Mouse (Mus musculus): ENCODE measurements around the gene Ccdc114. TPM values are rescaled to one million over a fixed set of nuclear protein-coding genes. Genes with fewer than 3 reads are reported as not detected.

The Ccdc114 gene
- 1 to 10 TPM; 1.4 to 2.1 TPM for polyA plus RNA-seq (2017; shearing (Covaris generic))

GRCm38 (mm10) chr7:45923762-45924428 is at the start of gene Ccdc114:
Gene Ccdc114, plus strand, starts transcription at chr7:45924072.

GRCm38 (mm10) chr7:45878278-45878677 is 45.6 kb upstream of the Ccdc114 start, which contains the start of gene Grin2d:
Gene Grin2d, minus strand, starts transcription at chr7:45878378.

GRCm38 (mm10) chr7:45896517-45897257 is 27.2 kb upstream of the Ccdc114 start, which contains the start of the genes Syngr4 and Tmem143:
Gene Syngr4, minus strand, starts transcription at chr7:45896714.
Gene Tmem143, plus strand, starts transcription at chr7:45896941.

GRCm38 (mm10) chr7:45921242-45921621 is 2.6 kb upstream of the Ccdc114 start, which contains the start of gene Emp3:
Gene Emp3, minus strand, starts transcription at chr7:45921404.

Other genes starting within 250 kb of the Ccdc114 start
- under 1 TPM in 1 of 2 experiments, not detected in 1; 0.30 TPM for gene Ntn5, start 240.1 kb upstream of the Ccdc114 start, polyA plus RNA-seq (2017; shearing (Covaris generic))
- gene Sec1, start 229.7 kb upstream of the Ccdc114 start, polyA plus RNA-seq (2017; shearing (Covaris generic)), result under 1 TPM; 0.11 to 0.87 TPM
- gene Car11, start 224.2 kb upstream of the Ccdc114 start, polyA plus RNA-seq (2017; shearing (Covaris generic)), result 1 to 10 TPM; 1.4 to 2.6 TPM
- gene Dbp, start 219.0 kb upstream of the Ccdc114 start, polyA plus RNA-seq (2017; shearing (Covaris generic)), result 10 to 100 TPM; 30.7 to 43.2 TPM
- gene Rpl18, start 208.6 kb upstream of the Ccdc114 start, polyA plus RNA-seq (2017; shearing (Covaris generic)), result 1,000 to 10,000 TPM; 1,404 to 2,078 TPM
- 10 to 100 TPM; 21.2 to 24.8 TPM for gene Sphk2, start 206.1 kb upstream of the Ccdc114 start, polyA plus RNA-seq (2017; shearing (Covaris generic))
- gene Fam83e, start 202.9 kb upstream of the Ccdc114 start, polyA plus RNA-seq (2017; shearing (Covaris generic)), result under 1 TPM in 1 of 2 experiments, not detected in 1; 0.09 TPM
- not detected for gene Spaca4, start 198.3 kb upstream of the Ccdc114 start, polyA plus RNA-seq (2017; shearing (Covaris generic))
- gene Lmtk3, start 140.3 kb upstream of the Ccdc114 start, polyA plus RNA-seq (2017; shearing (Covaris generic)), result under 1 TPM; 0.05 to 0.18 TPM
- 1 to 10 TPM; 1.7 to 4.0 TPM for gene Sult2b1, start 139.4 kb upstream of the Ccdc114 start, polyA plus RNA-seq (2017; shearing (Covaris generic))
- 10 to 100 TPM; 71.9 to 73.3 TPM for gene Cyth2, start 109.5 kb upstream of the Ccdc114 start, polyA plus RNA-seq (2017; shearing (Covaris generic))
- gene Kcnj14, start 99.3 kb upstream of the Ccdc114 start, polyA plus RNA-seq (2017; shearing (Covaris generic)), result under 1 TPM; 0.06 to 0.12 TPM
- 10 to 100 TPM; 21.4 to 26.5 TPM for gene Grwd1, start 93.1 kb upstream of the Ccdc114 start, polyA plus RNA-seq (2017; shearing (Covaris generic))
- 100 to 1,000 TPM in 1 of 2 experiments, 10 to 100 TPM in 1; 84.9 to 108 TPM for gene Kdelr1, start 51.3 kb upstream of the Ccdc114 start, polyA plus RNA-seq (2017; shearing (Covaris generic))
- 1 to 10 TPM in 1 of 2 experiments, under 1 TPM in 1; 0.94 to 1.1 TPM for gene Grin2d, start 45.7 kb upstream of the Ccdc114 start, polyA plus RNA-seq (2017; shearing (Covaris generic))
- 1 to 10 TPM in 1 of 2 experiments, not detected in 1; 2.1 TPM for gene Syngr4, start 27.4 kb upstream of the Ccdc114 start, polyA plus RNA-seq (2017; shearing (Covaris generic))
- 1 to 10 TPM; 7.2 to 9.5 TPM for gene Tmem143, start 27.1 kb upstream of the Ccdc114 start, polyA plus RNA-seq (2017; shearing (Covaris generic))
- 100 to 1,000 TPM; 711 to 728 TPM for gene Emp3, start 2.7 kb upstream of the Ccdc114 start, polyA plus RNA-seq (2017; shearing (Covaris generic))
- under 1 TPM in 1 of 2 experiments, not detected in 1; 0.93 TPM for gene Abcc6, start 106.2 kb downstream of the Ccdc114 start, polyA plus RNA-seq (2017; shearing (Covaris generic))
- 10 to 100 TPM; 28.0 to 30.7 TPM for gene Nomo1, start 109.6 kb downstream of the Ccdc114 start, polyA plus RNA-seq (2017; shearing (Covaris generic))
- not detected for gene Kcnj11, start 176.7 kb downstream of the Ccdc114 start, polyA plus RNA-seq (2017; shearing (Covaris generic))